Mouse (Mus musculus) liver, embryonic 14.5 days (tissue): Measurements from ENCODE around the gene Smdt1.

ENCODE experiments used
- CTCF ChIP-seq: IDR thresholded peaks from 2 replicates; pipeline ENCODE4 v1.5.1; 2016; ENCODE audit warnings: antibody characterized with exemption, low read depth, control low read depth
- EP300 ChIP-seq: IDR thresholded peaks from 2 replicates; pipeline ENCODE4 v1.6.1; 2016; ENCODE audit warnings: antibody characterized with exemption, low read depth

DNA sequence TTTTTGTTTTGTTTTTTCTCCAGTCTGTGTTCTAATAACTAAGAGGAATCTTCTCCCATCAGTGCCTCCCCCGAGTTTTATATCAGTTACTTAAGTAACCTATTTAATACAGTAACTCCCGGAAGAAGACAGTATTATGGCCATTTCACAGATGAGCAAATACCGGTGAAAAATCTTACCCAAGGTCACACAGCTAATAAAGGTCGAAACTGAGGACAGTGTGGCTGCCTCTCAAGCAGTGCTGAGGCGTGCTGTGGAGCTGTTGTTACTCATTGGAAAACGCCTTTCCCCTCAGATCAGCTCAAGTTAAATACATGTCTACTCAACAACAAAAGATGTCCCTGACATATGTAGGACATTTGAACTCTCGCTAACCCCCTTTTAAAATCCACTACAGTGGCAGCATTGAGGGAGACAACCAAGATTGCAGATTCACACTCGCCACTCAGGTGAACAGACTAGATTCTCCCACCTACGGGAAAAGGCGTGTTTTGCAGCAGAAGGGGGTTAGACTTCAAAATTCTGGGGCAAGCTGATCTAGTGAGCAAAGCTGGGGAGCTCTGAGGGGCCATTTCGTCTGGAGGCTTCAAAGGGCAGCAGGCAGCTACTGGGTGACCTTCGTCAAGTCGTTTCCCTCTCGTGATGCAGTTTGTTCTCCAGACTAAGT lies 14.5 kb downstream of the Smdt1 start:
- TF ChIP-seq CTCF (no peak), EP300 (no peak)
